Mouse (Mus musculus) cerebellum, adult 11 months (tissue): ENCODE data around the gene Ccdc158.

Experiments used
- DNase-seq: peaks from one replicate; pipeline ENCODE4 v3.0.0; 2022

The Ccdc158 gene

GRCm38 (mm10) chr5:92674859-92675573, at the start of gene Ccdc158:
TSS of gene Ccdc158 (minus strand) at chr5:92675271.
- peak; percentile 8 for DNase-seq

- no peak for DNase-seq
Measured at GRCm38 (mm10) chr5:92721610-92722009, 46.5 kb upstream of the Ccdc158 start.

- no peak for DNase-seq
Measured at GRCm38 (mm10) chr5:92718856-92719255, 43.8 kb upstream of the Ccdc158 start.

GRCm38 (mm10) chr5:92717666-92718360, 42.7 kb upstream of the Ccdc158 start:
- DNase-seq: no peak

GRCm38 (mm10) chr5:92715890-92716289, 40.8 kb upstream of the Ccdc158 start:
- DNase-seq: no peak

- no peak for DNase-seq
Measured at GRCm38 (mm10) chr5:92715319-92715718, 40.2 kb upstream of the Ccdc158 start.

- no peak for DNase-seq
Measured at GRCm38 (mm10) chr5:92714886-92715285, 39.8 kb upstream of the Ccdc158 start.

GRCm38 (mm10) chr5:92712621-92713395, 37.7 kb upstream of the Ccdc158 start:
- no peak for DNase-seq

GRCm38 (mm10) chr5:92711666-92712290, 36.7 kb upstream of the Ccdc158 start:
- no peak for DNase-seq

GRCm38 (mm10) chr5:92710779-92711178, 35.7 kb upstream of the Ccdc158 start:
- DNase-seq: no peak

- no peak for DNase-seq
Measured at GRCm38 (mm10) chr5:92707921-92708491, 32.9 kb upstream of the Ccdc158 start.

GRCm38 (mm10) chr5:92703671-92704070, 28.6 kb upstream of the Ccdc158 start:
- DNase-seq: no peak

GRCm38 (mm10) chr5:92701750-92702149, 26.7 kb upstream of the Ccdc158 start:
- no peak for DNase-seq

GRCm38 (mm10) chr5:92698837-92699529, 23.9 kb upstream of the Ccdc158 start:
- no peak for DNase-seq

- no peak for DNase-seq
Measured at GRCm38 (mm10) chr5:92698131-92698836, 23.2 kb upstream of the Ccdc158 start.

GRCm38 (mm10) chr5:92694316-92694995, 19.4 kb upstream of the Ccdc158 start:
- no peak for DNase-seq

- DNase-seq: no peak
Measured at GRCm38 (mm10) chr5:92693744-92694143, 18.7 kb upstream of the Ccdc158 start.

GRCm38 (mm10) chr5:92692206-92693007, 17.3 kb upstream of the Ccdc158 start:
- no peak for DNase-seq

GRCm38 (mm10) chr5:92688569-92688968, 13.5 kb upstream of the Ccdc158 start:
- DNase-seq: no peak

- no peak for DNase-seq
Measured at GRCm38 (mm10) chr5:92688124-92688523, 13.1 kb upstream of the Ccdc158 start.
